Mouse (Mus musculus) cerebellum, adult 2 months (tissue): Measurements from ENCODE around the gene Nrxn2.

ENCODE experiments used
- CTCF ChIP-seq: fragments of 200-500 bp; IDR thresholded peaks from 2 replicates; pipeline ENCODE4 v1.5.1; 2011; ENCODE audit warnings: low read depth, mild to moderate bottlenecking, control low read depth, low read length, moderate library complexity, borderline replicate concordance; ENCODE audit not compliant: insufficient read depth
- POLR2A ChIP-seq: fragments of 200-500 bp; IDR thresholded peaks from 2 replicates; pipeline ENCODE4 v1.6.1; 2011; ENCODE audit warnings: low read length, control low read depth, borderline replicate concordance; ENCODE audit not compliant: insufficient read depth

GRCm38 (mm10) chr19:6385821-6386220 is 32.7 kb upstream of the Nrxn2 start:
- TF ChIP-seq CTCF (no peak), POLR2A (no peak)
